In the genomic region with DNA sequence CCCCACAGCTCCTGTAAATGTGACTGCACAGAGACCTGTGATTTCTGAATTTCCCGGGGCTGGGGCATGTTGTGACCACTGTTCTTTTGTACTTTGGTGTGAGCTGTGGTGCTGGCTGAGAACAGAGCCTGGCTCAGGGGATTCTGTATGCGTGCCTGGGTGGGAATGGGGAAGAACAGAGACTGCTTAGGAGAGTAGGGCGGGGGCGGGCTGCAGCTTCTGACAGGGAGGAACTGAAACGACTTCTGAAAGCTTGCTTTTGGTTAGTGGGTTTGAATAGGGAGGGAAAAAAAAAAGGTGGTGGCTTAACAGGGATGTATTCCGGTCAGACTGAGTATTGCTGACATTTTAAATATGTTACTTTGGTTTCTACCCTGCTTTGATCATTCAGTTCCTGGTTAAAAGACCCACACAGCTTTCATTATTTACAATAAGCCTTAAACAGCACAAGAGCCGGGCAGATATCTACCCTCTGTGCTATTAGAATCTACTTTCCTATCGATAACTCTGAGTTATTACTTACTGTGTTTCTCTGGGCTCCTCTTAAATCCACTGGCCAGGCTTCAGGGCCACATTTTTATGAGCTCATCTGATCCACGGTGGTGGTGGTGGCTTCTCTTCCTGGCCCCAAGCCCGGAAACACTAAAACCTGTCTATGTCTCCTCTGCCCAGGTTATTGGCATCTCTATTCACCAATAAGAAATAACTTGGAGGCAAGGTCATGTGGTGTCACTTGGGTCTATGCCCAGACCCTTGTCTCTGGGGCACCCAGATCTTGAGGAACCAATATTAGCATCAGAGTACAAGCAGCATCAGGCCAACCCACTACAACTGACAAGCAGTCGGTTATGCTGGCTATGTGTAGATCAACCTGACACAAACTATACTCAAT, we compare ENCODE assay signal across 9 mouse cellular contexts. TPM values are rescaled to one million over a fixed set of nuclear protein-coding genes. Genes with fewer than 3 reads are reported as not detected.
DNase-seq lines count a peak whose midpoint lies in the region; ATAC-seq and TF ChIP-seq lines count a peak whose summit lies in the region.
"Had no signal": no experiment of that assay in that cellular context is flagged by ENCODE, and none has a peak within 500 bp of the region (broad histone marks: within the 10 kb centered on the region; RNA-seq: fewer than 3 reads in every experiment).

No protein-coding gene starts in this region.

- H3K4me2 ChIP-seq in forebrain, embryonic 14.5 days (ENCODE audit: low read length): no peak overlapping the region
- no peak overlapping the region for H3K4me2 ChIP-seq in forebrain, embryonic 16.5 days (ENCODE audit: low read length)
- H3K4me2 ChIP-seq in kidney, postnatal 0 days (ENCODE audit: low read length): peak overlapping the region; percentile 38
- H3K4me2 ChIP-seq: midbrain, embryonic 12.5 days had no signal

- ATAC-seq in forebrain, embryonic 14.5 days: no peak
- no peak for ATAC-seq in forebrain, embryonic 16.5 days
- ATAC-seq in common myeloid progenitor, adult 5-6 weeks (replicated peaks; ENCODE audit: low read depth, poor library complexity, severe bottlenecking): peak; percentile 84
- no peak for ATAC-seq in kidney, postnatal 0 days (replicated peaks; ENCODE audit: low FRiP score, low read depth)

- no peak overlapping the region for H3K27ac ChIP-seq in forebrain, embryonic 14.5 days (ENCODE audit: low read depth, low read length)
- no peak overlapping the region for H3K27ac ChIP-seq in forebrain, embryonic 16.5 days (ENCODE audit: low read length)
- H3K27ac ChIP-seq in kidney, postnatal 0 days: peak overlapping the region; percentile 47; the same call in 1 of the 2 replicates
- H3K27ac ChIP-seq: midbrain, embryonic 12.5 days had no signal

- no peaks in the 10 kb centered on the region for H3K9me3 ChIP-seq in forebrain, embryonic 14.5 days (replicated peaks; ENCODE audit: control insufficient read depth, low read length)
- H3K9me3 ChIP-seq in forebrain, embryonic 16.5 days (ENCODE audit: control insufficient read depth, low read length): no peaks in the 10 kb centered on the region
- no peaks in the 10 kb centered on the region for H3K9me3 ChIP-seq in kidney, postnatal 0 days (replicated peaks; ENCODE audit: low read length)
- H3K9me3 ChIP-seq: midbrain, embryonic 12.5 days had no signal

- no peaks in the 10 kb centered on the region for H3K36me3 ChIP-seq in forebrain, embryonic 14.5 days (ENCODE audit: control insufficient read depth, insufficient read depth, low read length)
- H3K36me3 ChIP-seq in forebrain, embryonic 16.5 days (ENCODE audit: control insufficient read depth, insufficient read depth): no peaks in the 10 kb centered on the region
- H3K36me3 ChIP-seq in kidney, postnatal 0 days (ENCODE audit: insufficient read depth, low read length): no peaks in the 10 kb centered on the region
- H3K36me3 ChIP-seq in splenic B cell, adult 2 months (ENCODE audit: control insufficient read depth, insufficient read depth, low read length, poor library complexity, severe bottlenecking): peaks cover 20% of the 10 kb centered on the region
- H3K36me3 ChIP-seq: midbrain, embryonic 12.5 days had no signal

- peak; percentile 9 for DNase-seq in forebrain, embryonic 14.5 days (ENCODE audit: low spot score)
- DNase-seq in A20 (ENCODE audit: low read depth, low spot score): peak; percentile 86
- DNase-seq in kidney, postnatal 0 days (ENCODE audit: low spot score): no peak
- peak; percentile 80 for DNase-seq in splenic B cell, adult 2 months (ENCODE audit: low read depth, low spot score)
- no peak for DNase-seq in retina, embryonic 14.5 days (ENCODE audit: low spot score)
- DNase-seq in embryo, embryonic 10 days (ENCODE audit: low spot score): no peak

- no peak overlapping the region for H3K4me3 ChIP-seq in forebrain, embryonic 14.5 days (ENCODE audit: low read depth, low read length)
- H3K4me3 ChIP-seq in forebrain, embryonic 16.5 days (replicated peaks; ENCODE audit: low read length): no peak overlapping the region
- H3K4me3 ChIP-seq in kidney, postnatal 0 days (replicated peaks; ENCODE audit: low read depth, low read length): no peak overlapping the region
- H3K4me3 ChIP-seq: midbrain, embryonic 12.5 days had no signal

- TF ChIP-seq CTCF in kidney, postnatal 0 days (IDR thresholded peaks at IDR 0.05; ENCODE audit: low read depth): no peak

- no peaks in the 10 kb centered on the region for H3K27me3 ChIP-seq in forebrain, embryonic 14.5 days (replicated peaks; ENCODE audit: control insufficient read depth, insufficient read depth, low read length)
- H3K27me3 ChIP-seq in forebrain, embryonic 16.5 days (replicated peaks; ENCODE audit: control insufficient read depth, insufficient read depth, low read length): no peaks in the 10 kb centered on the region
- H3K27me3 ChIP-seq in kidney, postnatal 0 days (ENCODE audit: insufficient read depth, low read length): no peaks in the 10 kb centered on the region
- H3K27me3 ChIP-seq in splenic B cell, adult 2 months (ENCODE audit: control insufficient read depth, insufficient read depth, low read length, poor library complexity, severe bottlenecking): no peaks in the 10 kb centered on the region
- H3K27me3 ChIP-seq: midbrain, embryonic 12.5 days had no signal

- whole genome bisulfite sequencing in forebrain, embryonic 14.5 days: 28% methylated on average over 11 of the region's 11 CpGs
- 31% methylated on average over 11 of the region's 11 CpGs for WGBS in forebrain, embryonic 16.5 days
- WGBS in kidney, postnatal 0 days: 48% methylated on average over 11 of the region's 11 CpGs

- H3K4me1 ChIP-seq in forebrain, embryonic 14.5 days (ENCODE audit: control insufficient read depth, insufficient read depth, low read length): no peaks in the 10 kb centered on the region
- H3K4me1 ChIP-seq in forebrain, embryonic 16.5 days (replicated peaks; ENCODE audit: control insufficient read depth, insufficient read depth, low read length): no peaks in the 10 kb centered on the region
- no peaks in the 10 kb centered on the region for H3K4me1 ChIP-seq in kidney, postnatal 0 days (replicated peaks; ENCODE audit: insufficient read depth, low read length)

- H3K9ac ChIP-seq in forebrain, embryonic 14.5 days (ENCODE audit: low read length): no peak overlapping the region
- H3K9ac ChIP-seq in forebrain, embryonic 16.5 days (replicated peaks; ENCODE audit: low read depth, low read length): no peak overlapping the region
- H3K9ac ChIP-seq in kidney, postnatal 0 days (ENCODE audit: low read depth, low read length): 0 out of 2 replicates have a peak overlapping the region, but pooled peaks have one; percentile 13
- H3K9ac ChIP-seq: midbrain, embryonic 12.5 days had no signal

RNA-seq across cellular contexts. Expression of a gene that starts 2.0 kb away (rescaled TPM):
- 1.1 and 1.4 TPM in 2 replicates for polyA plus RNA-seq in forebrain, embryonic 14.5 days (2014; fragmentation: Nextera tagmentation; extraction: Ambion mirVana)
- polyA plus RNA-seq in forebrain, embryonic 16.5 days (2015; fragmentation: Nextera tagmentation; extraction: Ambion mirVana): 0.73 and 1.1 TPM in 2 replicates
- 10.6 and 14.9 TPM in 2 replicates for total RNA-seq in common myeloid progenitor, adult 5-6 weeks (2017)
- 12.7 and 16.3 TPM in 2 replicates for polyA plus RNA-seq in kidney, postnatal 0 days (2015; fragmentation: Nextera tagmentation; extraction: Ambion mirVana)

RNA-seq across cellular contexts. Expression of a gene that starts 46.3 kb away (rescaled TPM):
- polyA plus RNA-seq in forebrain, embryonic 14.5 days (2014; fragmentation: Nextera tagmentation; extraction: Ambion mirVana): 0.13 and 0.30 TPM in 2 replicates
- polyA plus RNA-seq in forebrain, embryonic 16.5 days (2015; fragmentation: Nextera tagmentation; extraction: Ambion mirVana): 0.11 and 0.26 TPM in 2 replicates
- total RNA-seq in common myeloid progenitor, adult 5-6 weeks (2017): 22.1 and 24.2 TPM in 2 replicates
- polyA plus RNA-seq in kidney, postnatal 0 days (2015; fragmentation: Nextera tagmentation; extraction: Ambion mirVana): 0.33 and 0.36 TPM in 2 replicates

RNA-seq across cellular contexts. Expression of a gene that starts 49.8 kb away (rescaled TPM):
- not detected in 2 replicates for polyA plus RNA-seq in forebrain, embryonic 14.5 days (2014; fragmentation: Nextera tagmentation; extraction: Ambion mirVana)
- polyA plus RNA-seq in forebrain, embryonic 16.5 days (2015; fragmentation: Nextera tagmentation; extraction: Ambion mirVana): not detected in 2 replicates
- total RNA-seq in common myeloid progenitor, adult 5-6 weeks (2017): not detected in 2 replicates
- polyA plus RNA-seq in kidney, postnatal 0 days (2015; fragmentation: Nextera tagmentation; extraction: Ambion mirVana): 0.66 and 0.91 TPM in 2 replicates
- polyA plus RNA-seq: midbrain, embryonic 12.5 days had no signal

Comparison
In these comparisons a context has a peak if more than half of its experiments do, and no peak if none do; other contexts are left out.
1. DNase-seq: peak in forebrain, embryonic 14.5 days (single experiment), A20 (single experiment) and splenic B cell, adult 2 months (single experiment); none in kidney, postnatal 0 days (single experiment), retina, embryonic 14.5 days (single experiment) and embryo, embryonic 10 days (single experiment).